Mouse (Mus musculus): Measurements from ENCODE around the gene Lpp.

- TF ChIP-seq POLR2A (IDR thresholded peaks at IDR 0.05; ENCODE audit: borderline replicate concordance, control insufficient read depth, low read depth, low read length), result no peak
- TF ChIP-seq CTCF (IDR thresholded peaks at IDR 0.05; ENCODE audit: control insufficient read depth, insufficient read depth, low read length), result no peak
These were observed 249.8 kb downstream of the Lpp start for GRCm38 (mm10) chr16:24643024-24643635.
